Comparison of ENCODE assay signal across 10 mouse cellular contexts in genomic region chr2:34031001-34031412, GRCm38 (mm10).
DNase-seq lines count a peak whose midpoint lies in the region; ATAC-seq and TF ChIP-seq lines count a peak whose summit lies in the region.
"Had no signal": no experiment of that assay in that cellular context is flagged by ENCODE, and none has a peak within 500 bp of the region (broad histone marks: within the 10 kb centered on the region; RNA-seq: fewer than 3 reads in every experiment).

No protein-coding gene starts in this region.

- no peaks in the 10 kb centered on the region for H3K36me3 ChIP-seq in kidney, embryonic 14.5 days (ENCODE audit: control insufficient read depth, insufficient read depth, low read length)
- no peaks in the 10 kb centered on the region for H3K36me3 ChIP-seq in embryonic facial prominence, embryonic 13.5 days
- H3K36me3 ChIP-seq in limb, embryonic 10.5 days = no peaks in the 10 kb centered on the region
- H3K36me3 ChIP-seq: G1E had no signal

- intact Hi-C loops in gastrocnemius, adult 2 months (cut with DNase I) = no loop called here

- no peak for TF ChIP-seq CTCF in gastrocnemius, adult 2 months (IDR thresholded peaks at IDR 0.05)

- peaks cover 17% of the 10 kb centered on the region for H3K4me1 ChIP-seq in kidney, embryonic 14.5 days (ENCODE audit: control insufficient read depth, insufficient read depth, low read length)
- H3K4me1 ChIP-seq in embryonic facial prominence, embryonic 13.5 days = peaks cover 39% of the 10 kb centered on the region
- H3K4me1 ChIP-seq in limb, embryonic 10.5 days = peaks cover 67% of the 10 kb centered on the region

- H3K4me2 ChIP-seq in kidney, embryonic 14.5 days (replicated peaks; ENCODE audit: low read depth, low read length) = peak overlapping the region; percentile 8; the same call in 1 of the 2 replicates
- H3K4me2 ChIP-seq in embryonic facial prominence, embryonic 13.5 days = no peak overlapping the region

- ATAC-seq in kidney, embryonic 14.5 days (ENCODE audit: low FRiP score, low TSS enrichment) = no peak
- ATAC-seq in embryonic facial prominence, embryonic 13.5 days (ENCODE audit: insufficient number of reproducible peaks, insufficient read depth, low FRiP score, low TSS enrichment, low read depth) = no peak

- H3K4me3 ChIP-seq in kidney, embryonic 14.5 days (ENCODE audit: low read length) = no peak overlapping the region
- no peak overlapping the region for H3K4me3 ChIP-seq in embryonic facial prominence, embryonic 13.5 days
- H3K4me3 ChIP-seq in limb, embryonic 10.5 days = 0 out of 2 replicates have a peak overlapping the region, but pooled peaks have one; percentile 1
- no peak overlapping the region for H3K4me3 ChIP-seq in gastrocnemius, adult 2 months

- H3K9me3 ChIP-seq in kidney, embryonic 14.5 days (ENCODE audit: control insufficient read depth, low read length) = no peaks in the 10 kb centered on the region
- H3K9me3 ChIP-seq in embryonic facial prominence, embryonic 13.5 days = no peaks in the 10 kb centered on the region
- H3K9me3 ChIP-seq in limb, embryonic 10.5 days (replicated peaks) = no peaks in the 10 kb centered on the region
- H3K9me3 ChIP-seq: G1E had no signal

- no peak overlapping the region for H3K9ac ChIP-seq in kidney, embryonic 14.5 days (ENCODE audit: low read depth, low read length)
- H3K9ac ChIP-seq in embryonic facial prominence, embryonic 13.5 days = 0 out of 2 replicates have a peak overlapping the region, but pooled peaks have one; percentile 0

- 22% methylated on average over 11 of the region's 11 CpGs for WGBS in kidney, embryonic 14.5 days
- WGBS in embryonic facial prominence, embryonic 13.5 days = 13% methylated on average over 11 of the region's 11 CpGs
- whole genome bisulfite sequencing in limb, embryonic 10.5 days = 26% methylated on average over 11 of the region's 11 CpGs

- H3K27ac ChIP-seq in kidney, embryonic 14.5 days (ENCODE audit: low read depth, low read length) = no peak overlapping the region
- H3K27ac ChIP-seq in embryonic facial prominence, embryonic 13.5 days = no peak overlapping the region
- peak overlapping the region; percentile 66 for H3K27ac ChIP-seq in limb, embryonic 10.5 days
- no peak overlapping the region for H3K27ac ChIP-seq in gastrocnemius, adult 2 months

- H3K27me3 ChIP-seq in kidney, embryonic 14.5 days (ENCODE audit: control insufficient read depth, insufficient read depth, low read length) = no peaks in the 10 kb centered on the region
- H3K27me3 ChIP-seq in embryonic facial prominence, embryonic 13.5 days = 0 out of 2 replicates have a peak, but pooled peaks cover 8% of the 10 kb centered on the region
- H3K27me3 ChIP-seq in limb, embryonic 10.5 days (ENCODE audit: low read depth, poor library complexity, severe bottlenecking) = peaks cover 6% of the 10 kb centered on the region; the same call in 1 of the 2 replicates

- DNase-seq in kidney, postnatal 10 days = no peak
- DNase-seq in Muller cell, postnatal 12 days (ENCODE audit: inconsistent ontology term) = peak; percentile 86
- DNase-seq in limb, embryonic 10.5 days (ENCODE audit: low spot score) = no peak
- DNase-seq in B cell, adult 2 months = no peak
- DNase-seq in gastrocnemius, adult 2 months = no peak
- DNase-seq in yolk sac, embryonic 10.5 days (ENCODE audit: low spot score) = no peak
- DNase-seq: left cerebral cortex, postnatal 4 days had no signal
